12 mouse cellular contexts compared by ENCODE assay signal in the genomic region with DNA sequence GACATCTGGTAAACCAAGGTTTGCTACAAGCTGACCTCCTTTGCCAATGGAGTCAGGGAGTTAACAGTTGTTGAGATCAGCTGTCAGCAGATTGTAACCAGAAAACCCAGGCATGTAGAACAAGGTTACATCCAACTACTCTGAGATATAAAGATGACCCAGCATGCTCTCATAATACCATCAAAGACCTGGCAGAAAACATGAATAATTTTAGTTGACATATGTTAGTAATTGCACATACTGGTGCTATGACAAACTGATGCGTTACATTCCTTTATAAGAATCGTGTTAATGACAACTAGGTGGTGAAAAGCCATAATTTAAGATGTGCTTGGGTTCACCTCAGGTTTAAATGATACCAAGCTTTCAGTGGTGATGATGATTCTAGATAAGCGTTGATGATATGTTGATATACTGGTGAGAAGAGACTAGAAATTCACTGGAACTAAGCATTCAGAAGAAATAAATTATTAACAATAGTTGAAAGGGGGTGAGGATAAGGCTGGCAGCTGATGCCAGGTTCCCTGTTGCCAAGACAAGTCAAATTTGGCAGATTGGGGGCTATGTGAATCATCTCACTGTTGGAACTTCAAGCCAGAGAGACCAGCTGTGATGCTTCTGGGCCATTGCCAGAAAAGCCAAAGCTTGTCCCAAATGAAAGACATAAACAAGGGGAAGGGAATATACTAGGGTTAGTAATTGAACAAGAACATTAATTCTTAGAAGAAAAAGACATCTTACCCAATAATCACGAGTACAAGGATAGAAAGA.
DNase-seq lines count a peak whose midpoint lies in the region; ATAC-seq lines count a peak whose summit lies in the region.
"Had no signal": no experiment of that assay in that cellular context is flagged by ENCODE, and none has a peak within 500 bp of the region (broad histone marks: within the 10 kb centered on the region; RNA-seq: fewer than 3 reads in every experiment).

No protein-coding gene starts in this region.

- H3K27me3 ChIP-seq in heart, embryonic 10.5 days (ENCODE audit: insufficient read depth, poor library complexity, severe bottlenecking): no peaks in the 10 kb centered on the region
- H3K27me3 ChIP-seq: midbrain, embryonic 12.5 days had no signal

- H3K4me1 ChIP-seq in heart, embryonic 10.5 days: no peaks in the 10 kb centered on the region
- H3K4me1 ChIP-seq: midbrain, embryonic 12.5 days had no signal

- 73% methylated on average over 4 of the region's 4 CpGs for WGBS in heart, embryonic 10.5 days

- no peaks in the 10 kb centered on the region for H3K9me3 ChIP-seq in heart, embryonic 10.5 days
- H3K9me3 ChIP-seq: midbrain, embryonic 12.5 days had no signal

- ATAC-seq in CD4-positive, CD25-positive, alpha-beta regulatory T cell, adult 4 months: no peak
- ATAC-seq in erythroblast, adult 5-6 weeks (replicated peaks; ENCODE audit: low FRiP score, poor library complexity, severe bottlenecking): no peak

- H3K27ac ChIP-seq in heart, embryonic 10.5 days: no peak overlapping the region
- H3K27ac ChIP-seq: gastrocnemius, adult 2 months; midbrain, embryonic 12.5 days had no signal

- DNase-seq in heart, adult 18-20 months: peak; percentile 15 to 40
- DNase-seq in heart, embryonic 10.5 days (ENCODE audit: low spot score): no peak
- peak; percentile 75 for DNase-seq in Muller cell, postnatal 12 days (ENCODE audit: inconsistent ontology term)
- peak; percentile 28 for DNase-seq in cerebellum, adult 9-10 months
- DNase-seq in layer of hippocampus, adult 18-20 months (ENCODE audit: low spot score in 2 of 2): peak; percentile 65 to 85
- DNase-seq in ovary, adult 18-20 months (ENCODE audit: low spot score): no peak
- DNase-seq: embryo, embryonic 11 days; gastrocnemius, adult 2 months; kidney, adult 8-10 months had no signal

- H3K36me3 ChIP-seq in heart, embryonic 10.5 days: no peaks in the 10 kb centered on the region
- H3K36me3 ChIP-seq: midbrain, embryonic 12.5 days had no signal

- H3K4me3 ChIP-seq in heart, embryonic 10.5 days: no peak overlapping the region
- H3K4me3 ChIP-seq: gastrocnemius, adult 2 months; midbrain, embryonic 12.5 days had no signal

Comparison
In these comparisons a context has a peak if more than half of its experiments do, and no peak if none do; other contexts are left out.
1. DNase-seq: peak in heart, adult 18-20 months (2 of 2), Muller cell, postnatal 12 days (single experiment), cerebellum, adult 9-10 months (single experiment) and layer of hippocampus, adult 18-20 months (2 of 2); none in heart, embryonic 10.5 days (single experiment) and ovary, adult 18-20 months (single experiment).